Mouse (Mus musculus): ENCODE data around the gene Tyw5.

Tyw5 gene

DNA sequence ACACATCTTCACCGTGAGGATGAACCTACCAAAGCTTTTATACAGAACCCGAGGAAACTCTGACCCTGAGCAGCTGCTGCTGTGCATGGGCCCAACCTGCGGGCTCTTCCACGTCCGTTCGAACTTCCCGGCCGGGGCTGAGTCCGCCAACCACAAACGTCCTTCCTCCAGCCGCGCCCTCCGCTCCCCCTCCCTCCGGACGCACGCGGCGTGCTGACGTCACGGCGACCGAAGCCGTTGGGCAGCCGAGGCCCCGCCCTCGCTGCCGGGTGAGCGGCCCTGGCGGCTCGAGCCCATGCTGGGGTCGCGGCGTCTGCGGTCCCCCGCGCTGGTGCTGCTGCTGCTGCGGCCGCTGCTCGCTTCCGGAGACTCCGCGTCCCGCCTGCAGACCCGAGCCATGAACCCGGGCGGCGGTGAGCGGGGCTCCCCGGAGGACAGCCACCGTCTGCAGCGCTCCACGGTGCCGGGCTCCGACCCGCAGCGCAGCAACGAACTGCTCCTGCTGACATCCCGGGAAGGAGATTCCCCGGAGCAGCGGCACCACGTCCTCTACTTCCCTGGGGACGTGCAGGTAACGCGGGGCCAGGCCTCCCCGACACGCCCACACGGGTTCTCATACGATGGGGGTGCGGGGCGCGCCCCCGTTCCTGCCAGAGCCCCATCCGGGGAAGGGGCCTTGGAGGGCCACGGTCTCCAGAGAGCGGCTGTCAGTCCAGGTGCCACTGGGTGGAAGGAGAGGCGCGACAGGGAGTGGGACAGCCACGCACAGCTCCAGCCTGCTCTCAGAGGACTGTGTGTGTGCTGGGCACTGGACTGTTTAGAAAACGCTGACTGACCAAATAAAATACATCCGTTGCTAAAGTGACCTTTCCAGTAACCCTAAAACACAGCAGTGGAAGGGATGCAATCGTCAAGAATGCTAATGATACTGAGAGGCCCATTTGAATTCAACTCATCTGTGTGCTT, 29.2 kb downstream of the Tyw5 start, which contains the start of gene 1700066M21Rik:
TSS of gene 1700066M21Rik (plus strand) at position 245 of the 966 bp plus-strand sequence.
- peak; percentile 90 for DNase-seq

DNA sequence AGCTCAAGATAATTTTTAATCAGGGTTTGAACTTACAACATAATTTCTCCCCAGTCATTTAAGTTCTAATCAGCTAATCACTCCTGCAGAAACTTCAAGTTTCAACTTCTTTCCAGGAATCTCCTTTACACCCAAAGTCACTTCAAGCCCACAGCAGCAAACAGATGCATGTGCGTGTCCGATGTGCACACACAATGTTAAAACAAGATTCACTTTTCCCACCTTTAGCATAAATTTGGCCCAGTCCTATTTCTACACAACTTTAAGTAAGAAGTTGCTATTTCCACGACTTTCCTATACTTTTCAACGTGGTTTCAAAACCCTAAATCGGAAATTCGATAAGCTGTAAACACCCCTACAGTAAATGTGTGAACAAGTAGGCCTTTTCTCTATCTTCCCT, 30.1 kb downstream of the Tyw5 start:
- DNase-seq, result no peak

DNA sequence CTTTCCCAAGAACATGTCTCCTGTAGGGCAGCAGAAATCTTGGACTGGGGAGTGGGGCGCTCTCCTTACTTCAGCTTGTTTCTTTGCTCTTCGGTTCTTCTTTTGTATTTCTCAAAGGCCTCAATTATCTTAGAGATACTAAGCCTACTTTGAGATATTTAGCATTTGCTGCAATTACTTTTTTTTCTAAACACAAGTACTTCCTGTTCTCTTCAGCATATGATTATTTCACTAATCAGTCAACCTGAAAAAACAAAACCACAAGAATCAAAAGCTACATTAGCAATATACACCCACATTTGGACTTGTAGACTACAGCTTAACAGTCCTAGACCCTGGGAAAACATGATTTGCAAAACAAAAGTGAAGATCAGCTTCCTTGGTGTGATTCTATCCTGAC, 31.6 kb downstream of the Tyw5 start:
- DNase-seq, result no peak

DNA sequence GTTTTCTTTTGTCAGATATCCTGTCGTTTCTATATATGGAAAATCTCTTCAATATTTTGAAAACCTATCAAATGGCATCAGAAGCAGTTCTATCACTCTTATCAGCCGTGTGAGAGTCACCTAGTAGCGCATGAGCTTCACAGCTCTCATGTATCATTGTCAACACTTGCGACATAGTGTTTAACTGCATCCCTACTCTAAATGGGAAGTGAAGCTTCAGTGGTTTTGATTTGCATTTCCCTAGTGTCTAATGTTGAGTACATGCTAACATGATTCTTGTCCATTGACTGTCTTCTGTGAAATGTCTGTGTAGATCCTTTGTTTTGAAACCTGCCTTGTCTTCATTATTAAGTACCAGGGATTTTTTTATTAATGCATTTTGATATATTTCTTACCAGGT, 36.5 kb downstream of the Tyw5 start:
- no peak for DNase-seq

DNA sequence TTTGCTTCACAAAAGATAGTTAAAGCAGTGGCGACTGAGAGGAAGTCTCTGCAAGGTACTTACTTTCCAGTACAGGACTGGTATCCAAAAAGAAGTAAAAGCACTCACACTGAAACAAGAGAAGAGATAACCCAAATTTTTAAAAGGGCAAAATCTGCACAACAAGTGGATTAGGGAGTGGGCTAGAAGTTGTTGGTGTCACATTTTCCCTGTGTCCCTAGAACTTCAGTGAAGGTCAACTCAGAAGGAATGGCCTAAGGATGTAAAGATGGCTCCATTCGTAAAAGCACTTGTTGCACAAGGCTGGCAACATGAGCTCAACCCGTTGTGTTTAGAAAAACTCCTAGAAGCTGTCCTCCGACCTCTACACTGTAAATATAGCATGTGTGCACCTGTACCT, 37.8 kb downstream of the Tyw5 start:
- no peak for DNase-seq

DNA sequence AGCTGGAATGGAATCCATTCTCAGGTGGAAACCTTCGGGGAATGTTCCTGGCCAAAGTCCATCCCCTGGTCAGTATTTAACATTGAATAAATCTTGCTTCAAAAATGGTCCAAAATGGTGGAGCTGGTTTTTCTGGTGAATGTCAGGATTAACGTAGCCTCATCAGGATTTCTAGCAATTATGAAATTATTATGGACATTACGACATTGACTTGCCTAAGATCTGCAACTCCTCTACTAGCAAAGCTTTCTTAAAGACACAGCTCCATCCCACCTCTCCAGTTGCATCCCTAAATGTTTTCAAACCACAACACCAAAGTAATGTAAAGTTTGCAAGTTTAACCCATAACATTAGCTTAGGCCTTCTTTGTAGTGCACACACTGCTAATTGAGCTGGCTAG, 39.5 kb downstream of the Tyw5 start:
- DNase-seq, result no peak

DNA sequence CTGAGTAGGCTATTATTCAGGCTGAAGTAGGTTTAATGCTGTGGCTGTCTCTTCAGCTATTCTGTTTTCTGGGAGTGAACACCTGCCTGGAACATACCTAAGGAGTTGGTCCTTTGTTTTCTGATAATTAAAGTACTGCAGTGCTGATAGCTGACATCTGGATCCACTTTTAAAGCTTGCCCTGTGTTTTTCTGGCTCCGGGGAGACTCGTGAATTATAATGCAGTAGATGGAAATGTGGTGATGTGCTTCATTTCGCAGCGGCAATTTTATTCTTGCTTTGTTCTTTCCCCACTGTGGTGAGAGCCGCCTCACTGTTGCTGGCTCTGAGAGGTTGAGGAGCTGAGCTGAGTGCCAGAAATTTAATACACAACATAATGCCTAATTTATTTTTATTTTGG, 48.4 kb downstream of the Tyw5 start:
- no peak for DNase-seq

DNA sequence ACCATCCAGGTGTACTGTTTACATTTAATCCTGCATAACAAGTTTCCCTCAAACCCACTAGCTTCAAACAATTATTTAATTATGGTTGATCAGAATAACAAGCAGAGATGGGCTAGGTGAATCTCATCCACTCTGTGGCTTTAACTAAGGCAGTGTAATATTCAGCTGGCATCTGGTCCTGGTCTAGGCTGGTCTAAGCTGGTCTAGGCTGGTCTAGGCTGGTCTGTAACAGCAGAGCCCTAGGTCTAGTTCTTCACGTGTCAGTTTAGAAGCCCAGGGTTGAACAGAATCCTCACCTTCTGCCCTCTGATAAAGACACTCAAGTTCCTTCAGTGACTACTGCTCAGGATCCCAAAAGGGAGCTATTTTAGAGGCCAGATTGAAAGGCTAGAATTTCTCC, 55.0 kb downstream of the Tyw5 start:
- DNase-seq, result no peak

DNA sequence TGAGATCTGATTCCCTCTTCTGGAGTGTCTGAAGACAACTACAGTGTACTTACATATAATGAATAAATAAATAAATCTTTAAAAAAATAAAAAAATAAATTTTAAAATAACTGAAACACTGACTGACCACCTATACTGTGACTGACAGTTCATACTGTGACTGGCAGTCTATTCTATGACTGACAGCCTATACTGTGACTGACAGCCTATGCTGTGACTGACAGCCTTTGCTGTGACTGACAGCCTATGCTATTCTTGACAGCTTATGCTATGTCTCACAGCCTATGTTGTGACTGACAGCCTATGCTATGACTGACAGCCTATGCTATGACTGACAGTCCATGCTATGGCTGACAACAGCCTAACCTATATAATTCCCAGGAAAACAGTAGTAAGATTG, 59.4 kb downstream of the Tyw5 start:
- no peak for DNase-seq

DNA sequence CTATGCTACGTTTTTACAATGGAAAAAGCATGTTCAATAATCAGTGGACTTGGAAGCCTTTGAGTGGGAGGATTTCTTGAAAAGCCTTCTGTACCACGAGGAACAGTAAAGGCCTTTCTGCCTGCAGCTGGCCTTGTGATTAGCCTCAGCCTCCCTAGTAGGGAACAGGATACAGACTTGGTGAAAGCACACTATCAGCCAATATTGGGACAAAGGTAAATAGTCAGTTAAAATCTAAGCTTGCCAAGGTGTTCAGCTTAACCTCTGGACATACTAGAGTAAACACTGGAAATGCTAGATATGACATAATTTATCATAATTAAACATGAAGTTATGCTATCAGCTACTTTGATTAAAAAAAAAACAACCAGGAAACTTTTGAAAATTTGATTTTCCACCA, 65.7 kb downstream of the Tyw5 start:
- no peak for DNase-seq

DNA sequence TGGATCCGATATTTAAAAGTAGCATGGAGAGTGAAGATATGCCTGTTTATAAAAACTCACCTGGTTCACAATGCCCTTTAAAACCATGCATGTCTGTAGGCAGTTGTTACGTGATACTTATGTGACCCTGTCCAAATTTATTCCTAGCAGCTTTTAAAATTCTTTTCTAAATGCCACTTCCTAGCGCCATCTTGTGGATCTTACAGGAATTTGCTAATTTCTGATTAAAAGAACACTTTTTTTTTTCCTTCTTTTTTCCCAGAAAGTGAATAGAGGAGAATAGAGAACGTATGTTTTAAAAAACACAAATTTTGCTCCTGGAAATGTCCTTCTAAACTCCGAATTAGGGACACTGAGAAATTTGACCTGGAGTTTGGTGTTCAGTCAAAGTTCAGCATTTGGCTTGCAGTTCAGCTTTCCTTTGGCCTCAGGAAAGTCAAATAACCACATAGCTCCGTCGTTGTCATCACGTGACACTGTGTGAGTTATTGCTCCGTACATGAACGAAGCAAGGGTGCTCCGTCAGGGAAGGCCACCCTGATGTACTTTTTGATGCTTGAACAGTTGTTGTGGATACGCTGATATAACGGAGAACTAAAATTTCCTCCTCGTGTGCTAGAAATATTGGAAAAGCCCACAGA, 67.6 kb downstream of the Tyw5 start:
- no peak for DNase-seq

Data from kidney, adult 11 months (tissue).